Mouse (Mus musculus) forebrain, embryonic 16.5 days (tissue): ENCODE results near the gene Ercc6l2. TPM values are rescaled to one million over a fixed set of nuclear protein-coding genes. Genes with fewer than 3 reads are reported as not detected.

ENCODE experiments used
- ATAC-seq: fragments of 200-750 bp; cut with Nextera tagmentation; 2 replicates; pipeline ENCODE4 v1.8.0; 2017; ENCODE audit warnings: mild to moderate bottlenecking, moderate library complexity
- H3K27ac ChIP-seq: fragments of 300-500 bp; sonication (generic); 2 replicates; pipeline ENCODE4 v1.5.1; 2014; ENCODE audit warnings: low read length, control low read depth
- H3K27me3 ChIP-seq: fragments of 300-500 bp; sonication (generic); replicated peaks from 2 replicates; pipeline ENCODE4 v1.6.1; 2014; ENCODE audit warnings: low read length; ENCODE audit not compliant: control insufficient read depth, insufficient read depth
- H3K36me3 ChIP-seq: fragments of 300-500 bp; sonication (generic); 2 replicates; pipeline ENCODE4 v1.6.1; 2014; ENCODE audit not compliant: control insufficient read depth, insufficient read depth
- H3K4me1 ChIP-seq: fragments of 300-500 bp; sonication (generic); replicated peaks from 2 replicates; pipeline ENCODE4 v1.6.1; 2014; ENCODE audit warnings: low read length; ENCODE audit not compliant: control insufficient read depth, insufficient read depth
- H3K4me2 ChIP-seq: fragments of 300-500 bp; sonication (generic); 2 replicates; pipeline ENCODE4 v1.6.1; 2014; ENCODE audit warnings: mild to moderate bottlenecking, low read length, control low read depth
- H3K4me3 ChIP-seq: fragments of 300-500 bp; sonication (generic); replicated peaks from 2 replicates; pipeline ENCODE4 v1.5.1; 2014; ENCODE audit warnings: mild to moderate bottlenecking, low read length, control low read depth
- H3K9ac ChIP-seq: fragments of 300-500 bp; sonication (generic); replicated peaks from 2 replicates; pipeline ENCODE4 v1.6.1; 2014; ENCODE audit warnings: low read depth, low read length, control low read depth
- H3K9me3 ChIP-seq: fragments of 300-500 bp; sonication (generic); 2 replicates; pipeline ENCODE4 v1.6.1; 2016; ENCODE audit warnings: low read length; ENCODE audit not compliant: control insufficient read depth
- WGBS: fragments of 180-500 bp; shearing (Covaris S2); extraction: QIAGEN DNeasy Blood & Tissue Kit; methylation state at CpG from one replicate; pipeline ENCODE4 v1.1.7; 2014; 5-methylcytosine and 5-hydroxymethylcytosine counted together
- polyA plus RNA-seq: library from polyadenylated mRNA; unstranded; fragments of >200 nt; fragmentation: Nextera tagmentation; extraction: Ambion mirVana; gene quantifications from 2 replicates; pipeline ENCODE4 v1.2.1, GENCODE M21; 2015

The Ercc6l2 gene
- polyA plus RNA-seq, 1 experiment from 2014 or later, result 14.9 TPM

- Histone ChIP-seq H3K9me3 (no peaks in the 10 kb centered on the region), H3K4me3 (no peak overlapping the region), H3K9ac (no peak overlapping the region), H3K36me3 (no peaks in the 10 kb centered on the region), H3K27me3 (no peaks in the 10 kb centered on the region), H3K4me2 (no peak overlapping the region), H3K27ac (no peak overlapping the region), H3K4me1 (no peaks in the 10 kb centered on the region)
- 80% methylated on average over 1 of the region's 1 CpGs for WGBS
- ATAC-seq, result no peak
Observed at GRCm38 (mm10) chr13:63799940-63800339, 15.1 kb upstream of the Ercc6l2 start.

- no peak overlapping the region for H3K27ac ChIP-seq
- no peaks in the 10 kb centered on the region for H3K9me3 ChIP-seq
- H3K4me2 ChIP-seq, result no peak overlapping the region
- no peak for ATAC-seq
- H3K9ac ChIP-seq, result no peak overlapping the region
- WGBS, result 82% methylated on average over 1 of the region's 1 CpGs
- H3K4me1 ChIP-seq, result no peaks in the 10 kb centered on the region
- H3K36me3 ChIP-seq, result no peaks in the 10 kb centered on the region
- no peak overlapping the region for H3K4me3 ChIP-seq
- H3K27me3 ChIP-seq, result no peaks in the 10 kb centered on the region
Observed at GRCm38 (mm10) chr13:63801289-63801688, 13.8 kb upstream of the Ercc6l2 start.

- H3K4me3 ChIP-seq, result no peak overlapping the region
- no peaks in the 10 kb centered on the region for H3K27me3 ChIP-seq
- no peak for ATAC-seq
- H3K27ac ChIP-seq, result no peak overlapping the region
- H3K9me3 ChIP-seq, result no peaks in the 10 kb centered on the region
- no peaks in the 10 kb centered on the region for H3K36me3 ChIP-seq
- no peaks in the 10 kb centered on the region for H3K4me1 ChIP-seq
- no peak overlapping the region for H3K9ac ChIP-seq
- 88% methylated on average over 1 of the region's 1 CpGs for WGBS
- no peak overlapping the region for H3K4me2 ChIP-seq
Observed at GRCm38 (mm10) chr13:63807233-63807632, 7.8 kb upstream of the Ercc6l2 start.

- H3K9ac ChIP-seq, result no peak overlapping the region
- no peak for ATAC-seq
- H3K27me3 ChIP-seq, result no peaks in the 10 kb centered on the region
- no peaks in the 10 kb centered on the region for H3K4me1 ChIP-seq
- WGBS, result 90% methylated on average over 3 of the region's 3 CpGs
- H3K36me3 ChIP-seq, result no peaks in the 10 kb centered on the region
- H3K9me3 ChIP-seq, result no peaks in the 10 kb centered on the region
- no peak overlapping the region for H3K4me2 ChIP-seq
- no peak overlapping the region for H3K4me3 ChIP-seq
- no peak overlapping the region for H3K27ac ChIP-seq
Observed at GRCm38 (mm10) chr13:63807979-63808378, 7.1 kb upstream of the Ercc6l2 start.

GRCm38 (mm10) chr13:63811477-63811876 is 3.6 kb upstream of the Ercc6l2 start:
- Histone ChIP-seq H3K4me3 (no peak overlapping the region), H3K4me2 (no peak overlapping the region), H3K36me3 (no peaks in the 10 kb centered on the region), H3K27me3 (no peaks in the 10 kb centered on the region), H3K9me3 (no peaks in the 10 kb centered on the region), H3K27ac (no peak overlapping the region), H3K4me1 (peaks cover 8% of the 10 kb centered on the region), H3K9ac (no peak overlapping the region)
- ATAC-seq, result no peak

- H3K4me1 ChIP-seq, result peaks cover 8% of the 10 kb centered on the region
- ATAC-seq, result no peak
- H3K36me3 ChIP-seq, result no peaks in the 10 kb centered on the region
- peak overlapping the region; percentile 77 for H3K9ac ChIP-seq
- peak overlapping the region; percentile 63 for H3K4me3 ChIP-seq
- H3K27ac ChIP-seq, result no peak overlapping the region
- no peaks in the 10 kb centered on the region for H3K9me3 ChIP-seq
- no peaks in the 10 kb centered on the region for H3K27me3 ChIP-seq
- peak overlapping the region; percentile 55 for H3K4me2 ChIP-seq
Observed at GRCm38 (mm10) chr13:63815931-63816330, 891 bp downstream of the Ercc6l2 start.

GRCm38 (mm10) chr13:63845758-63846157 is 30.7 kb downstream of the Ercc6l2 start:
- H3K4me2 ChIP-seq, result no peak overlapping the region
- no peak overlapping the region for H3K9ac ChIP-seq
- ATAC-seq, result peak; percentile 69; the same call in 1 of the 2 replicates
- no peaks in the 10 kb centered on the region for H3K27me3 ChIP-seq
- 86% methylated on average over 2 of the region's 2 CpGs for WGBS
- no peaks in the 10 kb centered on the region for H3K4me1 ChIP-seq
- no peak overlapping the region for H3K4me3 ChIP-seq
- 0 out of 2 replicates have a peak, but pooled peaks cover 4% of the 10 kb centered on the region for H3K36me3 ChIP-seq
- no peak overlapping the region for H3K27ac ChIP-seq
- H3K9me3 ChIP-seq, result no peaks in the 10 kb centered on the region

- no peaks in the 10 kb centered on the region for H3K4me1 ChIP-seq
- H3K27ac ChIP-seq, result no peak overlapping the region
- 90% methylated on average over 3 of the region's 3 CpGs for WGBS
- 0 out of 2 replicates have a peak, but pooled peaks cover 4% of the 10 kb centered on the region for H3K36me3 ChIP-seq
- no peaks in the 10 kb centered on the region for H3K27me3 ChIP-seq
- no peak overlapping the region for H3K4me3 ChIP-seq
- H3K9me3 ChIP-seq, result no peaks in the 10 kb centered on the region
- no peak overlapping the region for H3K9ac ChIP-seq
- no peak for ATAC-seq
- H3K4me2 ChIP-seq, result no peak overlapping the region
Observed at GRCm38 (mm10) chr13:63850308-63851011, 35.4 kb downstream of the Ercc6l2 start.

GRCm38 (mm10) chr13:63872585-63873282 is 57.7 kb downstream of the Ercc6l2 start:
- H3K4me3 ChIP-seq, result no peak overlapping the region
- H3K4me1 ChIP-seq, result no peaks in the 10 kb centered on the region
- H3K36me3 ChIP-seq, result peaks cover 3% of the 10 kb centered on the region; the same call in 1 of the 2 replicates
- no peaks in the 10 kb centered on the region for H3K9me3 ChIP-seq
- ATAC-seq, result no peak
- H3K27ac ChIP-seq, result no peak overlapping the region
- no peaks in the 10 kb centered on the region for H3K27me3 ChIP-seq
- H3K9ac ChIP-seq, result no peak overlapping the region
- WGBS, result 94% methylated on average over 2 of the region's 2 CpGs
- no peak overlapping the region for H3K4me2 ChIP-seq
